Mouse (Mus musculus) kidney, embryonic 15.5 days (tissue): ENCODE measurements around the gene Wdr45. TPM values are rescaled to one million over a fixed set of nuclear protein-coding genes. Genes with fewer than 3 reads are reported as not detected.

ENCODE experiments used
- ATAC-seq: fragments of 200-750 bp; cut with Nextera tagmentation; replicated peaks from 2 replicates; pipeline ENCODE4 v1.8.0; 2017; ENCODE audit warnings: moderate TSS enrichment; ENCODE audit not compliant: low FRiP score
- H3K27ac ChIP-seq: fragments of 300-500 bp; sonication (generic); 2 replicates; pipeline ENCODE4 v1.5.1; 2015; ENCODE audit warnings: mild to moderate bottlenecking, inconsistent platforms
- H3K27me3 ChIP-seq: fragments of 300-500 bp; sonication (generic); 2 replicates; pipeline ENCODE4 v1.6.1; 2015; ENCODE audit warnings: inconsistent platforms
- H3K36me3 ChIP-seq: fragments of 300-500 bp; sonication (generic); 2 replicates; pipeline ENCODE4 v1.6.1; 2015; ENCODE audit warnings: inconsistent platforms
- H3K4me1 ChIP-seq: fragments of 300-500 bp; sonication (generic); 2 replicates; pipeline ENCODE4 v1.6.1; 2015; ENCODE audit warnings: inconsistent platforms
- H3K4me2 ChIP-seq: fragments of 300-500 bp; sonication (generic); 2 replicates; pipeline ENCODE4 v1.6.1; 2015; ENCODE audit warnings: moderate library complexity, mild to moderate bottlenecking, inconsistent platforms
- H3K4me3 ChIP-seq: fragments of 300-500 bp; sonication (generic); replicated peaks from 2 replicates; pipeline ENCODE4 v1.5.1; 2015; ENCODE audit warnings: mild to moderate bottlenecking, inconsistent platforms
- H3K9ac ChIP-seq: fragments of 300-500 bp; sonication (generic); 2 replicates; pipeline ENCODE4 v1.6.1; 2015; ENCODE audit warnings: mild to moderate bottlenecking, inconsistent platforms
- H3K9me3 ChIP-seq: fragments of 300-500 bp; sonication (generic); replicated peaks from 2 replicates; pipeline ENCODE4 v1.6.1; 2016; ENCODE audit warnings: inconsistent platforms
- WGBS: fragments of 180-500 bp; shearing (Covaris S2); methylation state at CpG from one replicate; pipeline ENCODE4 v1.1.7; 2015; ENCODE audit warnings: mixed read lengths; 5-methylcytosine and 5-hydroxymethylcytosine counted together
- polyA plus RNA-seq: library from polyadenylated mRNA; unstranded; fragments of >200 nt; fragmentation: Nextera tagmentation; extraction: Ambion mirVana; gene quantifications from 2 replicates; pipeline ENCODE4 v1.2.1, GENCODE M21; 2015

Wdr45 gene
- polyA plus RNA-seq, 1 experiment from 2014 or later: 38.6 TPM

DNA sequence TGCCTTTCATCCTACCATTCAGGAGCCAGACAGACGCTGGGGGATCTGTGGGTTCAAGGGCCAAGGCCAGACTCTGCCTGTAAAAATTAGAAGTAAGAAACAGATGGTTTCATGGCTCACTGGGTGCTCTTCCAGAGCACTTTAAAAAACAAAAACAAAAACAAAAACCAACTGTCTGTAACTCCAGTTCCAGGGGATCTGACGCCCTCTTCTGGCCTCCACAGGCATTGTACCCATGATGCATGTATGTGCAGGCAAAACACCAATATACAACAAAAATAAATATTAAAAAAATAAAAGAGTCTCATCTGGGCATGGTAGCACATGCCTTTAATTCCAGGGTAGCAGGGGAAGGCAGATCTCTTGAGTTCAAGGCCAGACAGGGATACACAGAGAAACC lies 58.6 kb downstream of the Wdr45 start:
- Histone ChIP-seq H3K4me2 (no peak overlapping the region), H3K9me3 (no peaks in the 10 kb centered on the region), H3K36me3 (peaks cover 63% of the 10 kb centered on the region), H3K4me1 (no peaks in the 10 kb centered on the region), H3K9ac (no peak overlapping the region), H3K27me3 (no peaks in the 10 kb centered on the region), H3K27ac (no peak overlapping the region), H3K4me3 (no peak overlapping the region)
- 57% methylated on average over 2 of the region's 2 CpGs for WGBS
- ATAC-seq: no peak

DNA sequence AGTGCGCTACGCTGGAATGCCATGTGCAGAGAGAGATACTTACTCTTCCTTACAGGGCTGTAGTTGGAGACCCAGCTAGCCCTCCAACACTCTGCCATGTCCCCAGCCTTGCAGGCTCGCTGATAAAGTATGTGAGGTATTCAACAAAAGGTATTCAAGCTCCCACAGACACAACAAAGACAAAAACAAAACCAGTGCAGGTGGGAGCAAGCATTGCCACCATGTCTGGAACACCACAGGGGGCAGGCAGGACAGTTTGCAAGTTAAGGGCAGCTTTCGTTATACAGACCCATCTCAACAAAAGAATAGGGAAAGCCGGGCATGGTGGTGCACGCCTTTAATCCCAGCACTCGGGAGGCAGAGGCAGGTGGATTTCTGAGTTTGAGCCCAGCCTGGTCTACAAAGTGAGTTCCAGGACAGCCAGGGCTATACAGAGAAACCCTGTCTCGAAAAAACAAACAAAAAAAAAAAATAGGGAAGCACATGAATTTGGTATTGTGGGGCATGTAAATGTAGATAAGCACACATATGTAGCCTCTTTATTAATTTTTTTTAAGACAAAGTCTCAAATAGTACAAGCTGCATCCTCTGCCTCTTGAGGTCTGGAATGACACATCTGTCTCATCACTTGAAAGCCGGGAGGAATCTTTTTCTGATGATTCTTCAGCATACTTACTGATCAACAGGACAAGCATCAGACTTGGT lies 61.5 kb downstream of the Wdr45 start:
- H3K4me1 ChIP-seq: no peaks in the 10 kb centered on the region
- no peak overlapping the region for H3K9ac ChIP-seq
- no peaks in the 10 kb centered on the region for H3K27me3 ChIP-seq
- H3K27ac ChIP-seq: no peak overlapping the region
- no peaks in the 10 kb centered on the region for H3K9me3 ChIP-seq
- WGBS: 82% methylated on average over 9 of the region's 9 CpGs
- peaks cover 35% of the 10 kb centered on the region for H3K36me3 ChIP-seq
- no peak for ATAC-seq
- H3K4me2 ChIP-seq: no peak overlapping the region
- no peak overlapping the region for H3K4me3 ChIP-seq

DNA sequence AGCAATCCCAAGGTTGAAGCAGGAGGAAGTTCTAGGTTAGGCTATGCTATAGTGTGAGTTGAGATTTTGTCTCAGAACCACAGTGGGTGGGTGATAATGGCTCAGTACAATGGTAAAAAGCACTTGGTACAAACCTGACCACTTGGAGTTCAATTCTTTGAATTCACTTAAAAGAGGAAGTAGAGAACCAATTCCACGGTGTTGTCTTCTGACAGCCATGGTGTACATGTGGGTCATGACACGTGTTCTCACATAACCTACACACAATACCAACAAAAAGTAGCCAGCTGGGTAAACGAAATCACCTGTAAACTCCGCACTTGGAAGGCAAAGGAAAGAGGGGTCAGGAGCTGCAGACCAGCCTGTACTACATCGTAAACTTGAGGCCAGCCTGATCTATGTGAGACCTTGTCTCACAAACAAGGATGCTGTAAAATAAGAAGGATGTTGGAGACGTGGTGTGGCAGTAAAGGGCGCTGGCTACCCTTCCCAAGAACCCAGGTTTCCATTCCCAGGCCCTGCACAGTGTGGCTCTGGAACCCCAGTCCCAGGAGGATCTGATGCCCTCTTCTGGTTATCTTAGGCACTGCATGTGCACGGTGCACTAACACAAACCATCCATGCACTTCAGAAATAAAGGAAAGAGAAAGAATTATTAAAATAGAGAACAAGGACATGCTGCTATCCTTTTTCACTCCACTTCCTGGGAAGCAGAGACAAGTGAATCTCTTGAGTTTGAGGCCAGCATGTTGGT lies 62.4 kb downstream of the Wdr45 start:
- no peak; the same call in 1 of the 2 replicates for ATAC-seq
- no peak overlapping the region for H3K27ac ChIP-seq
- H3K9me3 ChIP-seq: no peaks in the 10 kb centered on the region
- no peak overlapping the region for H3K4me2 ChIP-seq
- WGBS: 44% methylated on average over 8 of the region's 8 CpGs
- H3K27me3 ChIP-seq: no peaks in the 10 kb centered on the region
- no peak overlapping the region for H3K4me3 ChIP-seq
- no peaks in the 10 kb centered on the region for H3K4me1 ChIP-seq
- peaks cover 26% of the 10 kb centered on the region for H3K36me3 ChIP-seq
- H3K9ac ChIP-seq: no peak overlapping the region

Other genes with a start within 250 kb of the Wdr45 start
- gene Foxp3, start 140.7 kb upstream of the Wdr45 start, polyA plus RNA-seq: not detected in 2 replicates
- gene Ppp1r3f, start 140.1 kb upstream of the Wdr45 start, polyA plus RNA-seq: 2.0 TPM in 2 replicates
- 29.9 and 30.5 TPM in 2 replicates for gene Ccdc22, start 108.8 kb upstream of the Wdr45 start, polyA plus RNA-seq
- gene Cacna1f, start 107.2 kb upstream of the Wdr45 start, polyA plus RNA-seq: 0.04 TPM in 1 of 2 replicates, not detected in the other
- gene Syp, start 75.9 kb upstream of the Wdr45 start, polyA plus RNA-seq: 2.2 and 5.5 TPM in 2 replicates
- 10.9 and 13.2 TPM in 2 replicates for gene Prickle3, start 57.1 kb upstream of the Wdr45 start, polyA plus RNA-seq
- gene Plp2, start 42.9 kb upstream of the Wdr45 start, polyA plus RNA-seq: 156 and 168 TPM in 2 replicates
- 0.58 and 0.68 TPM in 2 replicates for gene Magix, start 33.1 kb upstream of the Wdr45 start, polyA plus RNA-seq
- gene Gpkow, start 17.2 kb upstream of the Wdr45 start, polyA plus RNA-seq: 40.3 and 42.5 TPM in 2 replicates
- 0.96 TPM in 1 of 2 replicates, not detected in the other for gene Gm45208, start 7.9 kb downstream of the Wdr45 start, polyA plus RNA-seq
- 64.4 and 68.9 TPM in 2 replicates for gene Praf2, start 14.1 kb downstream of the Wdr45 start, polyA plus RNA-seq
- gene Ccdc120, start 36.6 kb downstream of the Wdr45 start, polyA plus RNA-seq: 19.6 and 20.2 TPM in 2 replicates
- 26.3 and 30.9 TPM in 2 replicates for gene Tfe3, start 48.2 kb downstream of the Wdr45 start, polyA plus RNA-seq
- 44.1 and 51.8 TPM in 2 replicates for gene Gripap1, start 75.4 kb downstream of the Wdr45 start, polyA plus RNA-seq
- 1.6 and 1.9 TPM in 2 replicates for gene Kcnd1, start 108.0 kb downstream of the Wdr45 start, polyA plus RNA-seq
- 40.0 and 44.8 TPM in 2 replicates for gene Otud5, start 127.0 kb downstream of the Wdr45 start, polyA plus RNA-seq
- gene Pim2, start 163.9 kb downstream of the Wdr45 start, polyA plus RNA-seq: 9.7 and 10.8 TPM in 2 replicates
- 33.7 and 35.8 TPM in 2 replicates for gene Slc35a2, start 169.7 kb downstream of the Wdr45 start, polyA plus RNA-seq
- 116 and 119 TPM in 2 replicates for gene Pqbp1, start 184.9 kb downstream of the Wdr45 start, polyA plus RNA-seq
- gene Timm17b, start 185.0 kb downstream of the Wdr45 start, polyA plus RNA-seq: 168 and 171 TPM in 2 replicates
- gene Gm10491, start 193.5 kb downstream of the Wdr45 start, polyA plus RNA-seq: not detected in 2 replicates
- gene Gm10490, start 195.2 kb downstream of the Wdr45 start, polyA plus RNA-seq: not detected in 2 replicates
- gene Pcsk1n, start 205.5 kb downstream of the Wdr45 start, polyA plus RNA-seq: 1.7 and 7.7 TPM in 2 replicates
- gene Eras, start 214.3 kb downstream of the Wdr45 start, polyA plus RNA-seq: not detected in 2 replicates
- 49.2 and 59.6 TPM in 2 replicates for gene Hdac6, start 233.6 kb downstream of the Wdr45 start, polyA plus RNA-seq